Mouse (Mus musculus): ENCODE results near the gene Obscn. TPM values are rescaled to one million over a fixed set of nuclear protein-coding genes. Genes with fewer than 3 reads are reported as not detected.

The Obscn gene
- total and polyA plus RNA-seq, 3 experiments: 315 to 894 (median 667) TPM

DNA sequence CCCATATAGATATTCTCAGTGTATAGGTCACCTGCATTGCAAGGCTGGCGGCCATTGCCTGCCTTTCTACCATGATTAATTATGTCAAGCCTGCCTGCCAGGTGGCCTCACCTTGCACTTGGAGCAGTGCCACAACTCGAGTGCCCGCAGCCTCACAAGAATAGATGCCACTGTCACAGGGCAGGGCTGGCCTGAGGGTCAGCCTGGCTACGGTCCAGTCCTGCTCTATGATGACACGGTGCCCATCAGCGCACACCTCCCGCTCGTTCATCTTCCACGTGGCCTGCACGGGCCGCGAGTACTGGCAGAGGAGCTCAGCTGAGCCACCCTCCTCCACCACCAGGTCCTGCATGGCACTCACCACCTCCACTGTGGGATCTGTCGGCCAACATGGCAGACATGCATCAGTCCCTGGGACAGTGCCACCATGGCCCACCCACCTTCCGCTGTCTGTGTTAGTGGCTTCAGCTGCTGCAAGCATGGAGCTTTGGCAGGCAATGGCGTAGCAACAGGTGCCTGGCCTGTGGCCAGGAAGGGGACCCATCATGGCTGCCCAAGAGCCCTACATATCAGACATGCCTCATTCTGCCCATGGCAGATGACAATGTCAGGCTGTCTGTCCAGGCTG, 91.4 kb downstream of the Obscn start:
- H3K79me2 ChIP-seq (replicated peaks; ENCODE audit: control insufficient read depth, insufficient read depth, low read length): no peaks in the 10 kb centered on the region
- no peak overlapping the region for H3K27ac ChIP-seq
- DNase-seq: peak; percentile 52 to 67
- H3K27me3 ChIP-seq (ENCODE audit: control insufficient read depth, insufficient read depth, low read length): no peaks in the 10 kb centered on the region
- no peaks in the 10 kb centered on the region for H3K36me3 ChIP-seq (ENCODE audit: control insufficient read depth, insufficient read depth, low read length)
- TF ChIP-seq EP300 (IDR thresholded peaks at IDR 0.05; ENCODE audit: insufficient read depth, low read depth, low read length): peak; percentile 45; the same call in 1 of the 2 replicates
- TF ChIP-seq POLR2A (IDR thresholded peaks at IDR 0.05; ENCODE audit: insufficient read depth, low read depth, low read length): no peak
- 0 out of 2 replicates have a peak, but pooled peaks have one; percentile 8 for TF ChIP-seq CTCF (IDR thresholded peaks at IDR 0.05)
- intact Hi-C loops (cut with DNase I): no loop called here
- H3K9ac ChIP-seq (ENCODE audit: low read depth, low read length): no peak overlapping the region
- no peak overlapping the region for H3K4me3 ChIP-seq
- peaks cover 1% of the 10 kb centered on the region; the same call in 1 of the 2 replicates for H3K4me1 ChIP-seq (ENCODE audit: control insufficient read depth, insufficient read depth, low read length)
- 65% methylated on average over 15 of the region's 15 CpGs for WGBS

DNA sequence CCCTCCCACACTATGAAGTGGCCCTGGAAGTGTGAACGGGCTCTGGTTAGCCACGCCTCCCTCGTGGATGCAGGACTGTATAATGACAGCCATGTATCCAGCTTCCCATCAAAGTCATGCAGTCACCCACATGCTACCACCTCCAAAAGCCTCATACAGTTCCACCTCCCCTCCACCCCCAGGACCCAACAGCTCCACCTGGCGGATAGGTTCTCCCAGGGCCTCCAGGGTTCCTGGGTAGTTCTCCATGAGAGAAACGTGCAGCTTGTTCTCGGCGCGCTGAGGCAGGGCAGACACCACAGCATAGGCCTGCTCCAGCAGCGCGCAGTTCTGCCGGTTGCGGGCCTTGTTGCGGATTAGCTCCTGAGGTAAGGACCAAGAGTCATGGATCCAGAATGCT, 107.2 kb downstream of the Obscn start:
- H3K9ac ChIP-seq (ENCODE audit: low read depth, low read length): no peak overlapping the region
- TF ChIP-seq POLR2A (IDR thresholded peaks at IDR 0.05; ENCODE audit: insufficient read depth, low read depth, low read length): no peak
- peak; percentile 32 for TF ChIP-seq CTCF (IDR thresholded peaks at IDR 0.05)
- H3K27ac ChIP-seq: no peak overlapping the region
- H3K79me2 ChIP-seq (replicated peaks; ENCODE audit: control insufficient read depth, insufficient read depth, low read length): no peaks in the 10 kb centered on the region
- intact Hi-C loops (cut with DNase I): no loop called here
- H3K4me3 ChIP-seq: no peak overlapping the region
- H3K27me3 ChIP-seq (ENCODE audit: control insufficient read depth, insufficient read depth, low read length): no peaks in the 10 kb centered on the region
- 90% methylated on average over 13 of the region's 13 CpGs for WGBS
- no peak for DNase-seq
- no peaks in the 10 kb centered on the region for H3K36me3 ChIP-seq (ENCODE audit: control insufficient read depth, insufficient read depth, low read length)
- H3K4me1 ChIP-seq (ENCODE audit: control insufficient read depth, insufficient read depth, low read length): no peaks in the 10 kb centered on the region

DNA sequence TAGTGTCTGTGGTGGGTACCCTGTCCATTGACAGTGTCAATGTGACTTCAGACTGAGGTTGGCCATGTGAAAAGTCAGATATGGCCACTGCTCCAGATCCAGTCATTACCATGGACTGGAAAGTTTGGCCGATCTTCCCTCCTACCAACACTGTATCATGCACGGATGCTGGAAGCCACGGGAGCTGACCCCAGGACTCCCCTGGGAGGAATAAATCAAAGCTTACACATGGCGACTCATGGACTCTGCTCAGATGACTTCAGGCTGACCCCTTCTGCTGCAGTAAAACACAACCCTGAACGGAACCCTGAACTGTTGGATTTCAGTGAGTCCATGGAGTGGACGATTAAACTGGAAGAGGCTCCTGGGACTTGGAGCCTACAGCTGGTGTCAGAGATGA, 109.8 kb downstream of the Obscn start:
- H3K4me1 ChIP-seq (ENCODE audit: control insufficient read depth, insufficient read depth, low read length): no peaks in the 10 kb centered on the region
- H3K27ac ChIP-seq: no peak overlapping the region
- intact Hi-C loops (cut with DNase I): no loop called here
- H3K27me3 ChIP-seq (ENCODE audit: control insufficient read depth, insufficient read depth, low read length): no peaks in the 10 kb centered on the region
- no peak for DNase-seq
- no peak overlapping the region for H3K4me3 ChIP-seq
- H3K79me2 ChIP-seq (replicated peaks; ENCODE audit: control insufficient read depth, insufficient read depth, low read length): no peaks in the 10 kb centered on the region
- no peak for TF ChIP-seq EP300 (IDR thresholded peaks at IDR 0.05; ENCODE audit: insufficient read depth, low read depth, low read length)
- no peak for TF ChIP-seq POLR2A (IDR thresholded peaks at IDR 0.05; ENCODE audit: insufficient read depth, low read depth, low read length)
- no peak for TF ChIP-seq CTCF (IDR thresholded peaks at IDR 0.05)
- WGBS: 56% methylated on average over 6 of the region's 6 CpGs
- no peak overlapping the region for H3K9ac ChIP-seq (ENCODE audit: low read depth, low read length)
- no peaks in the 10 kb centered on the region for H3K36me3 ChIP-seq (ENCODE audit: control insufficient read depth, insufficient read depth, low read length)

DNA sequence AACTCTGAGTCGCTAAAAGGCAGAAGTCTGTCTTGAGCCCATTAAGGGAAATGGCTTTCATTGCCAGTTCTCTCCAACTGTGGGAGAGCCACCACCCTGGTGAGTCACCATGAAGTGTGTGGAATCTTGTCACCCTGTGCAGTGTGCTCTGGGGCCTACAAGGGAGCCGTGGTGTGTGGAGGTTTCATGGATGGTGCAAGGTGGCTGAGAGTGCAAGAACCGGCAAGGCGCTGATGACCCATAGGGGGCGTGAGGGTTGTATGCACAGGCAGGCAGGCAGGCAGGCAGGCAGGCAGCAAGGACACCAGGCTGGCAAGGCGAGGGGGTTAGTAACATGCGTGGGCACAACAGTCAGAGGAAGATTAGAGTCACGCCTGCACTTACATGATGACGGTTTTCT, 121.2 kb downstream of the Obscn start:
- Histone ChIP-seq H3K4me3 (no peak overlapping the region), H3K4me1 (ENCODE audit: control insufficient read depth, insufficient read depth, low read length) (no peaks in the 10 kb centered on the region), H3K79me2 (replicated peaks; ENCODE audit: control insufficient read depth, insufficient read depth, low read length) (no peaks in the 10 kb centered on the region), H3K27me3 (ENCODE audit: control insufficient read depth, insufficient read depth, low read length) (no peaks in the 10 kb centered on the region), H3K36me3 (ENCODE audit: control insufficient read depth, insufficient read depth, low read length) (no peaks in the 10 kb centered on the region), H3K27ac (no peak overlapping the region), H3K9ac (ENCODE audit: low read depth, low read length) (no peak overlapping the region)
- WGBS: 39% methylated on average over 9 of the region's 9 CpGs
- no peak for DNase-seq
- intact Hi-C loops (cut with DNase I): no loop called here
- TF ChIP-seq CTCF (IDR thresholded peaks at IDR 0.05) (peak; percentile 51), POLR2A (IDR thresholded peaks at IDR 0.05; ENCODE audit: insufficient read depth, low read depth, low read length) (no peak)

DNA sequence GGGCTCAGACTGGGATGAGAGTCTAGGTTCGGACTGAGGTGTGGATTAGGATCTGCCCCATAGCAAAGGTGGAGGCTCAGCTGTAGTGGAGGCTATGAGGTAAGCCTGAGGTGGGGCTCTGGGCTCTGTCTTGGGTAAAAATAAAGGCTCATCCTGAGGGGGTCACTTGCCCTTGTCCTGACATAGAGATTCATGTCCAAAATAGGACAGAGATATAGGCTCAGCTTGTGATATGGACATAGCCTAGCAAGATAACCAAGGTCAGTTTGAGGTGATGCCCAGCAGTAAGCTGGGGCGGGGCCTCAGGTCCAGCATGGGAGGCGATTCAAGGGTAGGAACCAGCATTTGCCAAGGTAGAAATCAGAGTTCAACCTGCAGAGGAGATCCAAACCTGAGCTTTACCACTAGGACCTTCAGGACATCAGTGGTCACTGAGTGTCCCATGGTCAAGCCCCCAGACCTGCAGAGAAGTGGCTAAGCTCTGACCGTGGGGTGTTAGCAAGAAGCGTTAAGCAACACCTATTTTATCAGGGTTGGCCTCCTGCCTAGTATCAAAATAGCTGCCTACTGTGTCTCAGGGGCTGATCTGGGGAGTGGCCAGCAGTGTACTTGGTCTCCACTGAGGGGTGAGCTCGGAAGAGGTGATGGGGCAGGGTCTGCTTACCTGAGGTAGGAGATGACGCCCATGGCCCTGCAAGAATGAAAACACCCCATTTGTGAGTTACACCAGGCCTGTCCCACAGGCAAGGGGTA, 133.7 kb downstream of the Obscn start:
- Histone ChIP-seq H3K27me3 (ENCODE audit: control insufficient read depth, insufficient read depth, low read length) (no peaks in the 10 kb centered on the region), H3K27ac (peak overlapping the region; percentile 87), H3K4me3 (peak overlapping the region; percentile 48), H3K4me1 (ENCODE audit: control insufficient read depth, insufficient read depth, low read length) (peaks cover 2% of the 10 kb centered on the region), H3K79me2 (replicated peaks; ENCODE audit: control insufficient read depth, insufficient read depth, low read length) (no peaks in the 10 kb centered on the region), H3K36me3 (ENCODE audit: control insufficient read depth, insufficient read depth, low read length) (no peaks in the 10 kb centered on the region), H3K9ac (ENCODE audit: low read depth, low read length) (peak overlapping the region; percentile 55)
- WGBS: 51% methylated on average over 7 of the region's 7 CpGs
- intact Hi-C loops (cut with DNase I): no loop called here
- peak in 1 of 2 experiments; percentile 74 for DNase-seq
- TF ChIP-seq POLR2A (IDR thresholded peaks at IDR 0.05; ENCODE audit: insufficient read depth, low read depth, low read length): peak; percentile 81
- TF ChIP-seq CTCF (IDR thresholded peaks at IDR 0.05): no peak
- peak; percentile 58; the same call in 1 of the 2 replicates for TF ChIP-seq EP300 (IDR thresholded peaks at IDR 0.05; ENCODE audit: insufficient read depth, low read depth, low read length)

DNA sequence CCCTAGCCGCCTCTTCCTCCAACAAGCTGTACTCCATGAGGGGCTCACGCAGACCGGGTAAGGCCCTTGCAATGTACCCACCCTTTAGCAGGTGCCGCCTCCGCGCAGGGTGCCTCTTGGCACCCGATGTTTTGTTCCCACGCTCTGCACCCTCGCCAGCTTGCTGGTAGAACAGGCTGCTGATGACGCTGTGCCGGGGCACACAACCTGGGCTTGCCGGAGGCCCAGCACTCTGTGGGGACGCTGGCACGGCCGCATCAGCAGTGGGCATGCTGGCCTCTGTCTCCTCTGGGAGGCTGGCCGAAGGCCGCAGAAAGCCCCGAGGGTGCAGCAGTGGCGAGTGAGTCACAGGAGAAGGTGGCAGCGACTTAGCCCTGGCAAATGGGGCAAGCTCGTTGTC, 135.6 kb downstream of the Obscn start:
- Histone ChIP-seq H3K4me1 (ENCODE audit: control insufficient read depth, insufficient read depth, low read length) (peaks cover 9% of the 10 kb centered on the region), H3K9ac (ENCODE audit: low read depth, low read length) (peak overlapping the region; percentile 22), H3K4me3 (no peak overlapping the region), H3K27me3 (ENCODE audit: control insufficient read depth, insufficient read depth, low read length) (no peaks in the 10 kb centered on the region), H3K27ac (peak overlapping the region; percentile 89; the same call in 1 of the 2 replicates), H3K79me2 (replicated peaks; ENCODE audit: control insufficient read depth, insufficient read depth, low read length) (no peaks in the 10 kb centered on the region), H3K36me3 (ENCODE audit: control insufficient read depth, insufficient read depth, low read length) (0 out of 2 replicates have a peak, but pooled peaks cover 2% of the 10 kb centered on the region)
- TF ChIP-seq EP300 (IDR thresholded peaks at IDR 0.05; ENCODE audit: insufficient read depth, low read depth, low read length) (no peak), POLR2A (IDR thresholded peaks at IDR 0.05; ENCODE audit: insufficient read depth, low read depth, low read length) (no peak), CTCF (IDR thresholded peaks at IDR 0.05) (no peak)
- intact Hi-C loops (cut with DNase I): no loop called here
- 66% methylated on average over 21 of the region's 21 CpGs for WGBS
- peak in 1 of 2 experiments; percentile 27 for DNase-seq

Data from heart, adult 2 months (tissue).